Mouse (Mus musculus) liver (tissue): Measurements from ENCODE around the gene Prx.
A peak's percentile ranks its signal among the peaks of the same experiment; 100 is the strongest.

ENCODE experiments used
- DNase-seq: peaks from one replicate; pipeline ENCODE4 v3.0.0-alpha.2; 2020; ENCODE audit warnings: mixed read lengths

Gene Prx

GRCm38 (mm10) chr7:27499036-27499435 is at the start of gene Prx:
TSS of gene Prx (plus strand) at chr7:27499324.
- DNase-seq: no peak

- no peak for DNase-seq
Measured at GRCm38 (mm10) chr7:27451359-27451758, 47.8 kb upstream of the Prx start.

- no peak for DNase-seq
Measured at GRCm38 (mm10) chr7:27452206-27452770, 46.8 kb upstream of the Prx start.

DNA sequence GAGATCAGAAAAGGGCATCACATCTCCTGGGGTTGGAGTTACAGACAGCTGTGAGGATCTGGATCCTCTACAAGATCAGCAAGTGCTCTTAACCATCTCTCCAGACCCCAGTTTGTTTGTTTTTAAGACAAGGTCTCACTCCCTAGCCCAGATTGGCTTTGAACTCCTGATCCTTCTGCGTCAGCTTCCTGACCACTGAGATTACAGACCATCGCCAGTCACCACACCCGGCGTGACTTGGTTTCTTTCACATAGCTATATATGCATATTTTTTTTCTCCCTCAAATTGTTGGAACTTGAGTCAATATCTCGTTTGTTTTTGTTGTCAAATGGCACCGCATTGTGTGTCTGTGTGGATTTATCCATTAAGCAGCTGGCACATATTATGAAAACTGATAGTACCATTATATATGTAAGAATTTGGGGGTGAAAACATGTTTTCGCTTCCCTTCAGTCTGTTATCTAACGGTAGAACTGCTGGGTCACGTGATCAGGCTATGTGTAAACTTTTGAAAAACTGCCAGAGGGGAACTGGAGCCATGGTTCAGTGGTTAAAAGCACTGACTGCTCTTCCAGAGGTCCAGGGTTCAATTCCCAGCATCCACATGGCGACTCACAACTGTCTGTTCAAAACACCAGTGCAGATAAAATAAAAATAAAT is 44.5 kb upstream of the Prx start:
- peak; percentile 71 for DNase-seq

DNA sequence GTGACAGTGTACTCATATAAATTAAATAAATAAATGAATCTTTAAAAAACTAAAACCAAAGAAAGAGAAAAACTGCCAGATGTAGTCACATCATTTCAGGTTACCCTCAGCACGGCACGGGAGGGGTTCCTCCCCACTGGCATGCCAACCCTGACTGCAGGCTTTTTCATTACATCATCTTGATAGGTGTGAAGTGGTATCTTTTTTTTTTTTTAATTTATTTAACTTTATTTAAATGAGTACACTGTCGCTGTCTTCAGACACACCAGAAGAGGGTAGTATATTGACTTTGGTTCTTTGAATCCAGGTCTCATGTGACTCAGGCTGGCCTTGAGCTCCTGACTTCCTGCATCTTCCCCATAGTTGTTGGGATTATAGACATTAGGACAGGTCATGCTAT is 43.9 kb upstream of the Prx start:
- DNase-seq: no peak

GRCm38 (mm10) chr7:27458614-27459013 is 40.5 kb upstream of the Prx start:
- DNase-seq: peak; percentile 48

DNA sequence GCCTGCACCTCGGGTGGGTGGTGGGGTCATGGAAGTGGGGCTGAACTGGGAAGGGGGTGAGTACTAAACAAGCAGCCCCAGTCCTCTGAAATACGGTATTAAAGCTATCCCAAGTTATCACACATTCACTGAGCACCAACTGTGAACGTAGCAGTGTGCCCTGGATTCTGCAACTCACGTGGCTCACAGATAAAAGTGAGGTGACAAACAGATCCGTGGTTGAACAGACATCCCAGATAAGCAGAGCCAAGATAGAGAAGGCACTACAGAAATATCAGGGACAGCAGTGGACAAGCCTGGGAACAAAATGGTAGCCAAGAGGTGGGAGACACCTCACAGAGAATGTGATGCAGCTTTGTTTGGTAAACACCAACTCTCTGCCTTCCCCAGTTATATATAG is 39.5 kb upstream of the Prx start:
- no peak for DNase-seq

DNA sequence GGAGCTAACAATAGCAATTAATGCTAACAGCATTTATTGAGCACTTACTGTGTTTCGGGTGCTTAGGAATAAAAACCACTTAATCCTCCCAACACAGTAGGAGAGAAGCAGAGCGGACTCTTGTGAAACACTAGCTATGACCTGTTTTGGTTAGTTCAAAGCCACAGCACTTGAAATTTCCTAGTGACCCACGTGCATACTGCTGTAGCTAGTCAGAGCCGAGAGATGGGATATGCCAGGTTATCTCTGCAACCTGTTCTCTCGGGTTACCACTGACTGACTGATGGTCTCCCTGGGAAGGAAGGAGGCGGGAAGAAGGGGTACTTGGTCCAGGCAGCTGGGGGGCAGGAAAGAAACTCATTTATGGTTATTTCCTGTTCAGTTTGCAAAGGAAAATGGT is 38.6 kb upstream of the Prx start:
- DNase-seq: no peak

DNA sequence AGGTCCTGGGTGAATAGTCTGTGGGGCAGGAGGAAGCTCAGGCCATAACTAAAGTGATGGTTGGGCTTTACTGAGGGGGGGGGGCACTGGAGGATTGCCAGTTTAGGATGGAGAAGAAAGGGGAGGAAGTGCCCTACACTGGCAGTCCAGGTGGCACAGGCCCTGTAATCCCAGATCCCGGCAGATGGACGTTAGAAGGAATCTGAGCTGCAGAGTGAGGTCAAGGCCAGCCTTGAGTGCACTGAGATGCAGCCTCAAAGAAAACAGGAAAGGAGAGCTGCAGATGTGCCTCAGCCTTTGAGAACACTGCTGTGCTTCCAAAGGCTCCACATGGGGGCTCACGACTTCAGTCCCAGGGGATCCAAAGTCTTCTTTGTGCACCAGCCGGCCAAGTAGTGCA is 31.5 kb upstream of the Prx start:
- DNase-seq: no peak

GRCm38 (mm10) chr7:27471390-27472120 is 27.6 kb upstream of the Prx start:
- DNase-seq: no peak

DNA sequence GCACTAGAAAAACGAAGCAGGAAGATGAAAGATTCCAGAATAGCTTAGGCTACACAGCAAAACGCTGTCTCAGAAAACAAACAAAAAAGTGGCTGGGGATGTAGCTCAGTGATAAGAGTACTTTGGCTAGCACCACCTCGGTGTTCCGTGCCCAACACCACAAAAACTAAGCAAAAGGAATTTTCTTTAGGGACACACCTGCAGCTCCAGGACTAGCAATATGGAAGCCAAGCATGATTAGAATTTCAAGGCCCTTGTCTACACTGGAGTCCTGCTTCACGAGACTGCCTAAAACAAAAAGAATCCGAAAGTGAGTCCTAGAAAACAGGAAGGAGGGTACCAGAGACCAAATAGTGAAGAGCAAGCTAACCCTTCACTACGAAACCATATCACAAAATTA is 26.5 kb upstream of the Prx start:
- DNase-seq: peak; percentile 51

DNA sequence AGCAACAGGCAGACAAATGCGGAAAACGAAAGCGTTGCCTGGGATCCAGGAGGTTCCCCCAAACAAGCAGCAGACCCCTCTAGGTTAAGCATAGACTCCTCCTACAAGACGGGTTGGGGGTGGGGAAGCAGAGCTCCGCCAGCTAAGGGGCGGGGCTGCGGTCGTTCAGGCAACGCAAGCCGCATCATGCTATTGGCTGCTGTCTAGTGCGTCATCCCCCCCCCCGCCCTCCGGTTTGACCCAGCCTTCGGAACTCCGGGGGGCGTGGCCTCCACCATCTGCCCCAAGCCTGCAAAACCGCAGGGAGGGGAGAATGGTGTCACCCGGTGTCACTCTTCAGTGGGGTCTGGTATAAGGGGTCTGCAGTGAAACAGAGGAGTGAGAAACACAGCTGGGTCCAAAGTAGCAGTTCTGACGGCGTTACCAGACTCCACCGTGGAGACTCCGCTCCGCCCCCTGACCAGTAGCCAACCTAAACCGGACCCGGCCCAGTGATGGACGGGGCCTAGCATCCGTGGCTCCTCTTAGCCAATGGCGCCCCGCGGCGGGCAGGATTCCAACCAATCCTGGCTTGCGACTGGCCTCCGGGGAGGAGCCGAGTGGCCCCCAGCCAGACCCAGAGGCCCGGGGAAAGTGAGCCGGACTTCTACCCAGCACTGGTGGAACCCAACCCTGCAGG is 25.8 kb upstream of the Prx start, which contains the start of gene Sertad3:
TSS of gene Sertad3 (plus strand) at position 613 of the 679 bp plus-strand sequence.
- peak; percentile 100 for DNase-seq

GRCm38 (mm10) chr7:27473835-27474489 is 25.2 kb upstream of the Prx start:
- no peak for DNase-seq

GRCm38 (mm10) chr7:27474490-27474954 is 24.6 kb upstream of the Prx start:
- DNase-seq: peak; percentile 99

GRCm38 (mm10) chr7:27475596-27475995 is 23.5 kb upstream of the Prx start:
- DNase-seq: no peak

DNA sequence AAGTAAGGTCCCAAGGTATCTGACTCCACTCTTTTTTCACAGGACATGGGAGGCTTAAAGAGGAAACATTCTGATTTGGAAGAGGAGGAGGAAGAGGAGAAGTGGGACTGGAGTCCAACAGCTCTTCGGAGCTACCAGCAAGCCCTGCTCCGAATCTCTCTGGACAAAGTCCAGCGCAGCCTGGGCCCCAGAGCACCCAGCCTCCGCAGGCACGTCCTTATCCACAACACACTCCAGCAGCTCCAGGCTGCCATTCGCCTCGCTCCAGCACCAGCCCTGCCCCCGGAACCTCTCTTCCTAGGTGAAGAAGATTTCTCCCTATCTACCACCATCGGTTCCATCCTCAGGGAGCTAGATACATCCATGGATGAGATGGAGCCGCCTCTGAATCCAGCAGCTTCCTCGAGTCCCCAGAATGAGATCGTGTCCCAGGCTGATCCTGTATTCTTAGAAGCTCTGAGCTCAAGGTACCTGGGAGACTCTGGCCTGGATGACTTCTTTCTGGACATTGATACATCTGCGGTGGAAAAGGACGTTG is 23.0 kb upstream of the Prx start:
- DNase-seq: no peak

GRCm38 (mm10) chr7:27478561-27478960 is 20.6 kb upstream of the Prx start:
- peak; percentile 48 for DNase-seq

DNA sequence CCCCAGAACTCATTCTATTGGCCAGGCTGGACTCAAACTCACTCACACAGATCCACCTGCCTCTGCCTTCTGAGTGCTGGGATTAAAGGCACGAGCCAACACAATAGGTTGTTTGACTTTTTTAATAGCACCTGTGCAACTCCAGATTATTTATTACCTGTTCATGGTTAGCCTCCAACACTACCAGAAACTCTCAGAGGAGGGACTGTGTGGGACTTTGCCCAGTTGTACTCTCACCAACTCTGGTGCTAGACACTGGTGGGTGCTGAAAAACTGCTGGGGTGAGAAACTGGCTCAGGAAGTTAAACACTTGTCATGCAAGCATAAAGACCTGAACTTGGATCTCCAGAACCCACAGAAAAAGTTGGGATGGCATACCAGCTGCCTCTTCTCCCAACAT is 19.4 kb upstream of the Prx start:
- DNase-seq: no peak

DNA sequence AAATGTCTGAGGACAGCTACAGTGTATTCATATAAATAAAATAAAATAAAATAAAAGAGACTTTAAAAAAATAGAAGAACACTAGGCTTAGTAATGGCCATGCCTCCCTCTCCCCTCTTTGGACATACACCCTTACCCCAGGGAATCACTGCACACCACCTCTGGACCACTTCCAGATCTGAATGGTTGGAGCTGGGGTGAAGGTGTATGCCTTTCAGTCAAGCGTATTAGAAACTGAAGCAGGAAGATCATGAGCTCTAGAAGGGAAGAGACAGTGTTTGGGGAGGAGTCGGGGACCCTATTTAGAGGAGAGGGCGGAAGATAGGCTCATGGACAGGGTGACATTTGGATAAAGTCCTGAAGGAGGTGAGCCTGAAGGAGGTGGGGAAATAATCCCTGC is 18.6 kb upstream of the Prx start:
- DNase-seq: no peak

DNA sequence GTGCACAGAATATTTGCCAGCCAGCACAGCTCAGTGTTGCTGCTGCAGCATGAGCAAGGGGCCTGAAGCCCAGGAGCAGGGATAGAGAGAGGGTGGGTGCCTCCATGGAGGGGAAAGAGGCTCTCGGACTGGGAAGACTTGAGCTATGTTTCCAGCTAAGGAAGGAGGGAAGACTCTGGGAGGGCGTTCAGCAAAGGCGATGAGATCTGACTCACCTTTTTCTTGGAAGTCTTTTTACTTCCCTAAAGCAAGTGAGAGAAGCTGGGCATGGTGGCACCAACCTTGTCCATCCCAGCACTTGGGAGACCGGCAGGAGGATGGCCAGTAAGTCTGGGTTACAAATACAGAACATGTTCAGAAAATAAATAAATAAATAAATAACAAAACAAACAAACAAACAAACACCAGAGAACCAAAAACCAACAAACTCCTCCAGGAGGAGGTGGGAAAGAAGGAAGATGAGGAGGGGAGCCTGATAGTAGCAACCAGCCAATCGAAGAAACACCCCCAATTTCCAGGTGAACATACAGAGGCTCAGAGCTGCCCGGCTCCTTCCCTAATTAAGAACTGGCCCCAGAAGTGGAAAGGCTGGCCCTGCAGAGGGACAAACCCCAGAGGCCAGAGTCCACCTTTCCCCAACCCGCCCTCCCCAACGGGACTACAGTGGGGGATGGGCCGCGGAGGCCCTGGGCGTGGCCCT is 18.0 kb upstream of the Prx start:
- peak; percentile 13 for DNase-seq

GRCm38 (mm10) chr7:27481627-27481969 is 17.5 kb upstream of the Prx start:
- DNase-seq: peak; percentile 96

- no peak for DNase-seq
Measured at GRCm38 (mm10) chr7:27483860-27484259, 15.3 kb upstream of the Prx start.
